Mouse (Mus musculus): ENCODE measurements at regions not wholly inside any gene's neighbourhood (a gene's known extent, or its start where the extent isn't known, plus 50 kb on each side); places are given as distances from the start of the nearest gene placed in this dataset.
"Not testable (repeated sequence)": the region's sequence is repeated elsewhere in the genome, so short reads cannot be mapped to it uniquely, and the experiment has no call there.

- TF ChIP-seq CTCF (IDR thresholded peaks at IDR 0.05; ENCODE audit: low read depth) = no peak
- TF ChIP-seq EP300 (IDR thresholded peaks at IDR 0.05; ENCODE audit: low read depth) = no peak
- H3K4me1 ChIP-seq (replicated peaks; ENCODE audit: control insufficient read depth in 2 of 2, insufficient read depth in 2 of 2, low read length in 1 of 2) = peaks cover 0 to 2% of the 10 kb centered on the region in 2 experiments; a peak in 1 of 4 replicates
- DNase-seq (ENCODE audit: low read depth in 3 of 3, low spot score in 3 of 3) (no peak), ATAC-seq (ENCODE audit: insufficient read depth) (no peak)
- H3K27ac ChIP-seq = no peak overlapping the region
- 55% methylated on average over 3 of the region's 3 CpGs for whole genome bisulfite sequencing (ENCODE audit: insufficient replicate concordance)
- H3K36me3 ChIP-seq (replicated peaks; ENCODE audit: control insufficient read depth, insufficient read depth, low read depth) = no peaks in the 10 kb centered on the region
- H3K4me2 ChIP-seq (ENCODE audit: low read depth) = no peak overlapping the region
- H3K27me3 ChIP-seq (ENCODE audit: control insufficient read depth, insufficient read depth, low read length) = no peaks in the 10 kb centered on the region
- no peak overlapping the region for H3K9ac ChIP-seq (replicated peaks)
- no peaks in the 10 kb centered on the region for H3K9me3 ChIP-seq (ENCODE audit: control insufficient read depth, low read length)
- H3K4me3 ChIP-seq (ENCODE audit: insufficient read depth in 1 of 2, low read depth in 2 of 2, low read length in 2 of 2) = no peak overlapping the region
These were observed 77.0 kb upstream of the Xcl1 start for GRCm38 (mm10) chr1:165012376-165012775.

GRCm38 (mm10) chr1:164999515-164999914 lies 64.2 kb upstream of the Xcl1 start:
- Histone ChIP-seq H3K4me3 (ENCODE audit: insufficient read depth in 1 of 2, low read depth in 2 of 2, low read length in 2 of 2) (no peak overlapping the region), H3K4me2 (ENCODE audit: low read depth) (no peak overlapping the region), H3K27ac (no peak overlapping the region), H3K9me3 (ENCODE audit: control insufficient read depth, low read length) (no peaks in the 10 kb centered on the region), H3K36me3 (replicated peaks; ENCODE audit: control insufficient read depth, insufficient read depth, low read depth) (no peaks in the 10 kb centered on the region), H3K4me1 (replicated peaks; ENCODE audit: control insufficient read depth in 2 of 2, insufficient read depth in 2 of 2, low read length in 1 of 2) (no peaks in the 10 kb centered on the region), H3K27me3 (ENCODE audit: control insufficient read depth, insufficient read depth, low read length) (no peaks in the 10 kb centered on the region), H3K9ac (replicated peaks) (no peak overlapping the region)
- 57% methylated on average over 10 of the region's 10 CpGs for WGBS (ENCODE audit: insufficient replicate concordance)
- TF ChIP-seq EP300 (IDR thresholded peaks at IDR 0.05; ENCODE audit: low read depth) (no peak), CTCF (IDR thresholded peaks at IDR 0.05; ENCODE audit: low read depth) (peak; percentile 35)
- no peak for DNase-seq (ENCODE audit: low read depth in 3 of 3, low spot score in 3 of 3)
- no peak for ATAC-seq (ENCODE audit: insufficient read depth)

GRCm38 (mm10) chr1:164998621-164999020 lies 63.3 kb upstream of the Xcl1 start:
- Histone ChIP-seq H3K4me2 (ENCODE audit: low read depth) (no peak overlapping the region), H3K9me3 (ENCODE audit: control insufficient read depth, low read length) (no peaks in the 10 kb centered on the region), H3K4me1 (replicated peaks; ENCODE audit: control insufficient read depth in 2 of 2, insufficient read depth in 2 of 2, low read length in 1 of 2) (no peaks in the 10 kb centered on the region), H3K27me3 (ENCODE audit: control insufficient read depth, insufficient read depth, low read length) (no peaks in the 10 kb centered on the region), H3K36me3 (replicated peaks; ENCODE audit: control insufficient read depth, insufficient read depth, low read depth) (no peaks in the 10 kb centered on the region), H3K27ac (no peak overlapping the region), H3K9ac (replicated peaks) (no peak overlapping the region), H3K4me3 (ENCODE audit: insufficient read depth in 1 of 2, low read depth in 2 of 2, low read length in 2 of 2) (no peak overlapping the region)
- TF ChIP-seq EP300 (IDR thresholded peaks at IDR 0.05; ENCODE audit: low read depth) = no peak
- no peak for TF ChIP-seq CTCF (IDR thresholded peaks at IDR 0.05; ENCODE audit: low read depth)
- DNase-seq (ENCODE audit: low read depth in 3 of 3, low spot score in 3 of 3) (no peak), ATAC-seq (ENCODE audit: insufficient read depth) (no peak)
- 65% methylated on average over 3 of the region's 3 CpGs for WGBS (ENCODE audit: insufficient replicate concordance)

GRCm38 (mm10) chr1:164997660-164998059 lies 62.3 kb upstream of the Xcl1 start:
- Histone ChIP-seq H3K27me3 (ENCODE audit: control insufficient read depth, insufficient read depth, low read length) (no peaks in the 10 kb centered on the region), H3K36me3 (replicated peaks; ENCODE audit: control insufficient read depth, insufficient read depth, low read depth) (no peaks in the 10 kb centered on the region), H3K4me1 (replicated peaks; ENCODE audit: control insufficient read depth in 2 of 2, insufficient read depth in 2 of 2, low read length in 1 of 2) (no peaks in the 10 kb centered on the region), H3K27ac (no peak overlapping the region), H3K9ac (replicated peaks) (no peak overlapping the region), H3K4me3 (ENCODE audit: insufficient read depth in 1 of 2, low read depth in 2 of 2, low read length in 2 of 2) (no peak overlapping the region), H3K9me3 (ENCODE audit: control insufficient read depth, low read length) (no peaks in the 10 kb centered on the region), H3K4me2 (ENCODE audit: low read depth) (no peak overlapping the region)
- DNase-seq (ENCODE audit: low read depth in 3 of 3, low spot score in 3 of 3) = no peak
- TF ChIP-seq EP300 (IDR thresholded peaks at IDR 0.05; ENCODE audit: low read depth) (no peak), CTCF (IDR thresholded peaks at IDR 0.05; ENCODE audit: low read depth) (no peak)
- whole genome bisulfite sequencing (ENCODE audit: insufficient replicate concordance) = 49% methylated on average over 5 of the region's 5 CpGs
- ATAC-seq (ENCODE audit: insufficient read depth) = no peak

GRCm38 (mm10) chr1:164994247-164994660 lies 58.9 kb upstream of the Xcl1 start:
- H3K9me3 ChIP-seq (ENCODE audit: control insufficient read depth, low read length) = no peaks in the 10 kb centered on the region
- H3K27me3 ChIP-seq (ENCODE audit: control insufficient read depth, insufficient read depth, low read length) = no peaks in the 10 kb centered on the region
- DNase-seq (ENCODE audit: low read depth in 3 of 3, low spot score in 3 of 3) (no peak), ATAC-seq (ENCODE audit: insufficient read depth) (no peak)
- no peaks in the 10 kb centered on the region for H3K4me1 ChIP-seq (replicated peaks; ENCODE audit: control insufficient read depth in 2 of 2, insufficient read depth in 2 of 2, low read length in 1 of 2)
- no peak overlapping the region for H3K9ac ChIP-seq (replicated peaks)
- no peaks in the 10 kb centered on the region for H3K36me3 ChIP-seq (replicated peaks; ENCODE audit: control insufficient read depth, insufficient read depth, low read depth)
- 24% methylated on average over 6 of the region's 6 CpGs for WGBS (ENCODE audit: insufficient replicate concordance)
- no peak overlapping the region for H3K4me2 ChIP-seq (ENCODE audit: low read depth)
- no peak for TF ChIP-seq EP300 (IDR thresholded peaks at IDR 0.05; ENCODE audit: low read depth)
- H3K4me3 ChIP-seq (ENCODE audit: insufficient read depth in 1 of 2, low read depth in 2 of 2, low read length in 2 of 2) = no peak overlapping the region
- no peak overlapping the region for H3K27ac ChIP-seq

GRCm38 (mm10) chr1:164993175-164993875 lies 58.0 kb upstream of the Xcl1 start:
- H3K36me3 ChIP-seq (replicated peaks; ENCODE audit: control insufficient read depth, insufficient read depth, low read depth); H3K9me3 ChIP-seq (ENCODE audit: control insufficient read depth, low read length); H3K27ac ChIP-seq; H3K4me1 ChIP-seq (replicated peaks; ENCODE audit: control insufficient read depth in 2 of 2, insufficient read depth in 2 of 2, low read length in 1 of 2); H3K9ac ChIP-seq (replicated peaks); DNase-seq (ENCODE audit: low read depth in 3 of 3, low spot score in 3 of 3); H3K4me3 ChIP-seq (ENCODE audit: insufficient read depth in 1 of 2, low read depth in 2 of 2, low read length in 2 of 2); H3K4me2 ChIP-seq (ENCODE audit: low read depth); H3K27me3 ChIP-seq (ENCODE audit: control insufficient read depth, insufficient read depth, low read length); ATAC-seq (ENCODE audit: insufficient read depth): not testable (repeated sequence)
